Mouse (Mus musculus) heart, postnatal 0 days (tissue): ENCODE data around the gene Vmac.

ENCODE experiments used
- CTCF ChIP-seq: IDR thresholded peaks from 2 replicates; pipeline ENCODE4 v1.5.1; 2016; ENCODE audit warnings: antibody characterized with exemption, control low read depth, low read depth
- EP300 ChIP-seq: IDR thresholded peaks from 2 replicates; pipeline ENCODE4 v1.6.1; 2016; ENCODE audit warnings: antibody characterized with exemption, low read depth

GRCm38 (mm10) chr17:56727659-56728058 is 9.8 kb upstream of the Vmac start:
- TF ChIP-seq EP300 (no peak), CTCF (no peak)
